Mouse (Mus musculus) heart, adult 10 weeks (tissue): ENCODE data around the gene Lipo1. TPM values are rescaled to one million over a fixed set of nuclear protein-coding genes. Genes with fewer than 3 reads are reported as not detected.

Experiments used
- polyA plus RNA-seq: library from polyadenylated mRNA; stranded (reverse); fragments of 350-450 nt; fragmentation: Illumina TruSeq; extraction: RNeasy Lipid Tissue Mini Kit (QIAGEN cat#74804); gene quantifications from one replicate; pipeline ENCODE4 v1.2.3, GENCODE M21; 2014; ENCODE audit warnings: low read depth, low replicate concordance

Lipo1 gene
- not detected for polyA plus RNA-seq

GRCm38 (mm10) chr19:33787359-33787758, at the start of gene Lipo1:
Gene Lipo1 (minus strand): TSS chr19:33787459.

GRCm38 (mm10) chr19:33761287-33762086, 25.8 kb downstream of the Lipo1 start, which contains the start of gene Lipo3:
Gene Lipo3 (minus strand): TSS chr19:33761951.

GRCm38 (mm10) chr19:33751259-33751658, 36.0 kb downstream of the Lipo1 start, which contains the start of gene Lipo2:
Gene Lipo2 (minus strand): TSS chr19:33751359.

Other genes starting within 250 kb of the Lipo1 start
- not detected for gene Gm8978, start 162.2 kb downstream of the Lipo1 start, polyA plus RNA-seq
- 0.39 TPM for gene Lipo2, start 36.1 kb downstream of the Lipo1 start, polyA plus RNA-seq
- gene Lipo3, start 25.5 kb downstream of the Lipo1 start, polyA plus RNA-seq, result 11.1 TPM
- not detected for gene Lipf, start 173.7 kb upstream of the Lipo1 start, polyA plus RNA-seq
- gene Lipk, start 220.8 kb upstream of the Lipo1 start, polyA plus RNA-seq, result not detected